Mouse (Mus musculus) MEL (cell line): ENCODE data around the gene Cdk14. TPM values are rescaled to one million over a fixed set of nuclear protein-coding genes. Genes with fewer than 3 reads are reported as not detected.

Experiments used
- DNase-seq: peaks from one replicate; pipeline ENCODE4 v3.0.0; 2011; ENCODE audit warnings: low read depth, low spot score
- H3K27ac ChIP-seq: 2 replicates; pipeline ENCODE4 v1.5.1; 2012; ENCODE audit warnings: low read depth, mild to moderate bottlenecking, control low read depth, low read length, moderate library complexity; ENCODE audit not compliant: control insufficient read depth
- H3K27me3 ChIP-seq, 2 experiments: fragments of 150-350 bp in 1 of 2; sonication (generic) in 1 of 2; 2 replicates each; pipeline ENCODE4 v1.6.1; 2012; ENCODE audit warnings: low read length in 2 of 2, mild to moderate bottlenecking in 2 of 2, improper control_type of control experiment in 1 of 2, moderate library complexity in 1 of 2; ENCODE audit not compliant: insufficient read depth in 2 of 2, control insufficient read depth in 1 of 2
- H3K36me3 ChIP-seq, 2 experiments: 2 replicates each; pipeline ENCODE4 v1.6.1; 2012 to 2014; ENCODE audit warnings: low read length in 2 of 2, improper control_type of control experiment in 1 of 2, inconsistent platforms in 1 of 2, mild to moderate bottlenecking in 1 of 2; ENCODE audit not compliant: insufficient read depth in 2 of 2, control insufficient read depth in 1 of 2
- H3K4me1 ChIP-seq, 2 experiments: fragments of 150-350 bp in 1 of 2; sonication (generic) in 1 of 2; 2 replicates each; pipeline ENCODE4 v1.6.1; 2012; ENCODE audit warnings: low read length in 2 of 2, improper control_type of control experiment in 1 of 2, mild to moderate bottlenecking in 1 of 2; ENCODE audit not compliant: insufficient read depth in 2 of 2, control insufficient read depth in 1 of 2
- H3K4me3 ChIP-seq, 2 experiments: fragments of 150-350 bp in 1 of 2; sonication (generic) in 1 of 2; 2 replicates each; pipeline ENCODE4 v1.5.1; 2012; ENCODE audit warnings: low read depth in 2 of 2, low read length in 2 of 2, mild to moderate bottlenecking in 2 of 2, moderate library complexity in 2 of 2, control low read depth in 1 of 2, improper control_type of control experiment in 1 of 2; ENCODE audit not compliant: control insufficient read depth in 1 of 2, insufficient read depth in 1 of 2
- H3K79me2 ChIP-seq: 2 replicates; pipeline ENCODE4 v1.6.1; 2012; ENCODE audit warnings: mild to moderate bottlenecking, low read length, moderate library complexity; ENCODE audit not compliant: control insufficient read depth, poor library complexity, insufficient read depth
- H3K9ac ChIP-seq: 2 replicates; pipeline ENCODE4 v1.6.1; 2012; ENCODE audit warnings: low read depth, mild to moderate bottlenecking, control low read depth, low read length, moderate library complexity; ENCODE audit not compliant: control insufficient read depth, poor library complexity, severe bottlenecking
- H3K9me3 ChIP-seq: fragments of 150-350 bp; sonication (generic); replicated peaks from 2 replicates; pipeline ENCODE4 v1.6.1; 2012; ENCODE audit warnings: mild to moderate bottlenecking, low read length, improper control_type of control experiment, moderate library complexity; ENCODE audit not compliant: insufficient read depth
- CHD1 ChIP-seq: IDR thresholded peaks from 2 replicates; pipeline ENCODE4 v1.6.1; 2012; ENCODE audit warnings: low read depth, mild to moderate bottlenecking, inconsistent platforms, low read length, improper control_type of control experiment
- CHD2 ChIP-seq: IDR thresholded peaks from 2 replicates; pipeline ENCODE4 v1.6.1; 2011; ENCODE audit warnings: low read length, improper control_type of control experiment
- CTCF ChIP-seq, 3 experiments: IDR thresholded peaks in 2 of 3; conservative IDR thresholded peaks in 1 of 3; 2 replicates each; pipeline ENCODE4 v1.5.1; 2011 to 2012; ENCODE audit warnings: low read length in 3 of 3, low read depth in 2 of 3, mild to moderate bottlenecking in 2 of 3, improper control_type of control experiment in 1 of 3, inconsistent platforms in 1 of 3, mixed read lengths in 1 of 3, moderate library complexity in 1 of 3; ENCODE audit not compliant: control insufficient read depth in 1 of 3, insufficient read depth in 1 of 3, poor library complexity in 1 of 3, severe bottlenecking in 1 of 3
- E2F4 ChIP-seq: IDR thresholded peaks from 2 replicates; pipeline ENCODE4 v1.6.1; 2011; ENCODE audit warnings: low read depth, low read length, improper control_type of control experiment, borderline replicate concordance
- ETS1 ChIP-seq: IDR thresholded peaks from 2 replicates; pipeline ENCODE4 v1.6.1; 2012; ENCODE audit warnings: low read depth, mild to moderate bottlenecking, inconsistent platforms, low read length, improper control_type of control experiment, moderate library complexity
- GABPA ChIP-seq: IDR thresholded peaks from 2 replicates; pipeline ENCODE4 v1.6.1; 2012; ENCODE audit warnings: low read depth, mild to moderate bottlenecking, inconsistent platforms, low read length, improper control_type of control experiment, moderate library complexity
- GATA1 ChIP-seq: IDR thresholded peaks from 2 replicates; pipeline ENCODE4 v1.6.1; 2011; ENCODE audit warnings: low read depth, low read length, improper control_type of control experiment
- HCFC1 ChIP-seq: IDR thresholded peaks from 2 replicates; pipeline ENCODE4 v1.6.1; 2012; ENCODE audit warnings: low read depth, mild to moderate bottlenecking, inconsistent platforms, low read length, improper control_type of control experiment, moderate library complexity
- JUND ChIP-seq: IDR thresholded peaks from 2 replicates; pipeline ENCODE4 v1.6.1; 2011; ENCODE audit warnings: low read depth, mild to moderate bottlenecking, improper control_type of control experiment, low read length
- MAFK ChIP-seq: IDR thresholded peaks from 2 replicates; pipeline ENCODE4 v1.6.1; 2011; ENCODE audit warnings: low read depth, mild to moderate bottlenecking, low read length, improper control_type of control experiment, borderline replicate concordance
- MAX ChIP-seq: IDR thresholded peaks from 2 replicates; pipeline ENCODE4 v1.6.1; 2011; ENCODE audit warnings: low read length, improper control_type of control experiment
- MEF2A ChIP-seq: IDR thresholded peaks from 2 replicates; pipeline ENCODE4 v1.6.1; 2014; ENCODE audit warnings: low read depth, mild to moderate bottlenecking, inconsistent platforms, low read length, improper control_type of control experiment; ENCODE audit not compliant: poor library complexity, insufficient replicate concordance, severe bottlenecking; ENCODE audit errors: extremely low read depth
- MXI1 ChIP-seq: IDR thresholded peaks from 2 replicates; pipeline ENCODE4 v1.6.1; 2011; ENCODE audit warnings: mild to moderate bottlenecking, low read depth, low read length, improper control_type of control experiment
- MYB ChIP-seq: IDR thresholded peaks from 2 replicates; pipeline ENCODE4 v1.6.1; 2011; ENCODE audit warnings: mild to moderate bottlenecking, low read depth, low read length, improper control_type of control experiment
- MYC ChIP-seq: IDR thresholded peaks from 2 replicates; pipeline ENCODE4 v1.6.1; 2011; ENCODE audit warnings: low read depth, mild to moderate bottlenecking, low read length, improper control_type of control experiment, moderate library complexity
- NELFE ChIP-seq: IDR thresholded peaks from 2 replicates; pipeline ENCODE4 v1.6.1; 2011; ENCODE audit warnings: low read depth, low read length, improper control_type of control experiment
- POLR2A ChIP-seq, 2 experiments: IDR thresholded peaks; 2 replicates each; pipeline ENCODE4 v1.6.1; 2011 to 2012; ENCODE audit warnings: low read length in 2 of 2, mild to moderate bottlenecking in 2 of 2, control low read depth in 1 of 2, improper control_type of control experiment in 1 of 2, low read depth in 1 of 2, moderate library complexity in 1 of 2; ENCODE audit not compliant: control insufficient read depth in 1 of 2, insufficient read depth in 1 of 2, poor library complexity in 1 of 2
- POLR2AphosphoS2 ChIP-seq: IDR thresholded peaks from 2 replicates; pipeline ENCODE4 v1.6.1; 2011; ENCODE audit warnings: low read length, improper control_type of control experiment
- POLR2AphosphoS5 ChIP-seq: IDR thresholded peaks from 2 replicates; pipeline ENCODE4 v1.6.1; 2012; ENCODE audit warnings: low read depth, borderline replicate concordance, mild to moderate bottlenecking, inconsistent platforms, low read length, moderate library complexity, mixed read lengths
- RAD21 ChIP-seq: IDR thresholded peaks from 2 replicates; pipeline ENCODE4 v1.6.1; 2011; ENCODE audit warnings: mild to moderate bottlenecking, low read depth, low read length, improper control_type of control experiment
- RCOR1 ChIP-seq: IDR thresholded peaks from 2 replicates; pipeline ENCODE4 v1.6.1; 2012; ENCODE audit warnings: low read depth, mild to moderate bottlenecking, inconsistent platforms, low read length, improper control_type of control experiment
- SIN3A ChIP-seq: IDR thresholded peaks from 2 replicates; pipeline ENCODE4 v1.6.1; 2012; ENCODE audit warnings: low read length, improper control_type of control experiment, inconsistent platforms
- SMC3 ChIP-seq: IDR thresholded peaks from 2 replicates; pipeline ENCODE4 v1.6.1; 2011; ENCODE audit warnings: low read depth, low read length, improper control_type of control experiment
- UBTF ChIP-seq: IDR thresholded peaks from 2 replicates; pipeline ENCODE4 v1.6.1; 2012; ENCODE audit warnings: low read depth, mild to moderate bottlenecking, inconsistent platforms, low read length, improper control_type of control experiment, moderate library complexity, borderline replicate concordance; ENCODE audit not compliant: insufficient read depth
- USF2 ChIP-seq, 2 experiments: IDR thresholded peaks; 2 replicates each; pipeline ENCODE4 v1.6.1; 2011 to 2012; ENCODE audit warnings: improper control_type of control experiment in 2 of 2, low read length in 2 of 2, borderline replicate concordance in 1 of 2, inconsistent platforms in 1 of 2, low read depth in 1 of 2, mild to moderate bottlenecking in 1 of 2; ENCODE audit not compliant: insufficient read depth in 1 of 2
- ZC3H11A ChIP-seq: IDR thresholded peaks from 2 replicates; pipeline ENCODE4 v1.6.1; 2012; ENCODE audit warnings: low read depth, mild to moderate bottlenecking, inconsistent platforms, low read length, improper control_type of control experiment
- ZKSCAN1 ChIP-seq: IDR thresholded peaks from 2 replicates; pipeline ENCODE4 v1.6.1; 2012; ENCODE audit warnings: low read depth, mild to moderate bottlenecking, inconsistent platforms, low read length, improper control_type of control experiment, moderate library complexity
- ZMIZ1 ChIP-seq: IDR thresholded peaks from 2 replicates; pipeline ENCODE4 v1.6.1; 2012; ENCODE audit warnings: low read depth, mild to moderate bottlenecking, inconsistent platforms, low read length, improper control_type of control experiment, moderate library complexity
- ZNF384 ChIP-seq: IDR thresholded peaks from 2 replicates; pipeline ENCODE4 v1.6.1; 2012; ENCODE audit warnings: low read depth, mild to moderate bottlenecking, inconsistent platforms, low read length, improper control_type of control experiment
- polyA plus RNA-seq, 2 experiments: library from polyadenylated mRNA; stranded (reverse) in 1 of 2; unstranded in 1 of 2; fragments of >175 nt in 1 of 2; fragments of >200 nt in 1 of 2; gene quantifications; 2 replicates each; pipeline versions ENCODE4 v1.2.1 to v1.2.4; 2012; ENCODE audit warnings: low replicate concordance in 2 of 2, low read depth in 1 of 2; ENCODE audit not compliant: insufficient read length in 2 of 2, insufficient read depth in 1 of 2, missing spikeins in 1 of 2
- total RNA-seq: library from RNA; depleted of rRNA; stranded (reverse); fragments of 300-350 nt; gene quantifications from 2 replicates; pipeline ENCODE4 v1.2.3, GENCODE M21; 2012

The Cdk14 gene
- total and polyA plus RNA-seq, 3 experiments: not detected

DNA sequence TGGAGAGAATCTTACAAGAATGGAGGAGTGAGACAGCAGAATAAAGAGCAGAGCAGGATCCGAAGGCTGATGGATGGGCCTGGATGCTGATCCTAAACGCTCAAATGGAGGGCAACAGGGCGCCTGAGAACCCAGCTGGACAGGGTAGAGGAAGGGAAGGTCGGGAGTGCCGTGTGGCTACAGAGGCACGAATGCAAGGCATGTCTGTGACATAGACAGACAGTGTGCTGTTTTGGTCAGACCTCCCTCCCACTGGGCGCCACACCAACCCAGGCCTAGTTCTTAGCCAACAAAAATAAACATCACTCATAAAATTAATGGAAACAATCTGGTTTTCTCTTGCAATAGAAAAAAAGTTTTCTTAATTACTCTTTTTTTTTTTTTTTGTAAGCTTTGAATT lies 594.2 kb downstream of the Cdk14 start:
- no peaks in the 10 kb centered on the region for H3K9me3 ChIP-seq
- no peak for TF ChIP-seq MYB
- no peak for TF ChIP-seq ZNF384
- TF ChIP-seq MXI1: no peak
- no peak for TF ChIP-seq HCFC1
- no peak for TF ChIP-seq POLR2AphosphoS2
- TF ChIP-seq RAD21: no peak
- no peak for TF ChIP-seq MAFK
- TF ChIP-seq MEF2A: no peak
- TF ChIP-seq USF2 (IDR thresholded peaks at IDR 0.05; ENCODE audit: borderline replicate concordance in 1 of 2, insufficient read depth in 1 of 2, low read depth in 1 of 2, low read length in 2 of 2): no peak
- TF ChIP-seq CTCF (IDR thresholded peaks at IDR 0.05 in 2 of 3, conservative IDR thresholded peaks at IDR 0.05 in 1 of 3; ENCODE audit: control insufficient read depth in 1 of 3, insufficient read depth in 1 of 3, low read depth in 2 of 3, low read length in 3 of 3, poor library complexity in 1 of 3, severe bottlenecking in 1 of 3): no peak
- TF ChIP-seq ZMIZ1: no peak
- TF ChIP-seq ZC3H11A: no peak
- no peak for TF ChIP-seq E2F4
- no peak for TF ChIP-seq ETS1
- TF ChIP-seq CHD1: no peak
- TF ChIP-seq RCOR1: no peak
- no peak for TF ChIP-seq CHD2
- no peak for TF ChIP-seq POLR2AphosphoS5
- no peak for DNase-seq
- no peak overlapping the region for H3K4me3 ChIP-seq
- H3K27me3 ChIP-seq: no peaks in the 10 kb centered on the region
- no peaks in the 10 kb centered on the region for H3K4me1 ChIP-seq
- no peaks in the 10 kb centered on the region for H3K79me2 ChIP-seq
- H3K27ac ChIP-seq: no peak overlapping the region
- no peak overlapping the region for H3K9ac ChIP-seq
- H3K36me3 ChIP-seq: no peaks in the 10 kb centered on the region

DNA sequence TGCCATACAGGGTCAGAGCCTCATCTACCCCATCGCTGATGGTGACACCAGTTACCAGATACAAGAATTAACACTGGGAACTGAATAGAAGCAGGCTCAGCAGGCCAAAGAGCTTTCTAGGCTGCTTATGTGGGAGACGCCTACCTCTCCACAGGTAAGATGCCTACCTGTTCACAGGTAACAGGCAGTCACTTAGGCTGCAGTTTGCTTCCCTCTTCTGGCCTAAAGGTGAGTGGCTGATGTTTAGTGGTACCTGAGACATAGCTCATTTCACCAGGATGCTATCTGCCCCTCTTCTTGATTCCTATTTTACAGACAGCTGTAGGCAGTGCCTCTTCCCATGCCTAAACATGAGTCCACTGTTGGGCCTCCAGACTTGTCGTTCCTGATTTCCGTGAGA lies 595.0 kb downstream of the Cdk14 start:
- Histone ChIP-seq H3K9me3 (no peaks in the 10 kb centered on the region), H3K4me3 (no peak overlapping the region)
- TF ChIP-seq ZKSCAN1 (no peak), ZMIZ1 (no peak), GATA1 (no peak), UBTF (no peak), POLR2A (IDR thresholded peaks at IDR 0.05; ENCODE audit: control insufficient read depth in 1 of 2, insufficient read depth in 1 of 2, low read depth in 1 of 2, low read length in 2 of 2, poor library complexity in 1 of 2) (no peak), E2F4 (no peak), USF2 (IDR thresholded peaks at IDR 0.05; ENCODE audit: borderline replicate concordance in 1 of 2, insufficient read depth in 1 of 2, low read depth in 1 of 2, low read length in 2 of 2) (no peak), MEF2A (no peak), NELFE (no peak), JUND (no peak), SMC3 (no peak), MYC (no peak), SIN3A (no peak), MYB (no peak), MAX (no peak), GABPA (no peak), ZC3H11A (no peak)

More for the DNA sequence above, 595.0 kb downstream of the Cdk14 start:
- Histone ChIP-seq H3K9ac (no peak overlapping the region), H3K36me3 (no peaks in the 10 kb centered on the region), H3K27me3 (no peaks in the 10 kb centered on the region), H3K4me1 (no peaks in the 10 kb centered on the region), H3K79me2 (no peaks in the 10 kb centered on the region), H3K27ac (no peak overlapping the region)
- no peak for DNase-seq
